Mouse (Mus musculus) neutrophil, adult 5-6 weeks (primary cell): ENCODE results near the gene Itih4. TPM values are rescaled to one million over a fixed set of nuclear protein-coding genes. Genes with fewer than 3 reads are reported as not detected.

ENCODE experiments used
- ATAC-seq: fragments of 151-379, 151-347 bp; 2 replicates; pipeline ENCODE4 v1.8.0; 2017; ENCODE audit warnings: mild to moderate bottlenecking, moderate TSS enrichment; ENCODE audit not compliant: insufficient number of reproducible peaks, poor library complexity, low FRiP score, severe bottlenecking; ENCODE audit errors: extremely low read depth
- total RNA-seq: library from RNA; stranded (forward); fragments of 200-1000 nt; gene quantifications from 2 replicates; pipeline ENCODE4 v1.2.3, GENCODE M21; 2017

The Itih4 gene
- total RNA-seq, 1 experiment from 2014 or later: not detected

- ATAC-seq: no peak
Observed at GRCm38 (mm10) chr14:30876451-30876850, 9.8 kb upstream of the Itih4 start.

- ATAC-seq: no peak
Observed at GRCm38 (mm10) chr14:30877827-30878226, 8.4 kb upstream of the Itih4 start.

DNA sequence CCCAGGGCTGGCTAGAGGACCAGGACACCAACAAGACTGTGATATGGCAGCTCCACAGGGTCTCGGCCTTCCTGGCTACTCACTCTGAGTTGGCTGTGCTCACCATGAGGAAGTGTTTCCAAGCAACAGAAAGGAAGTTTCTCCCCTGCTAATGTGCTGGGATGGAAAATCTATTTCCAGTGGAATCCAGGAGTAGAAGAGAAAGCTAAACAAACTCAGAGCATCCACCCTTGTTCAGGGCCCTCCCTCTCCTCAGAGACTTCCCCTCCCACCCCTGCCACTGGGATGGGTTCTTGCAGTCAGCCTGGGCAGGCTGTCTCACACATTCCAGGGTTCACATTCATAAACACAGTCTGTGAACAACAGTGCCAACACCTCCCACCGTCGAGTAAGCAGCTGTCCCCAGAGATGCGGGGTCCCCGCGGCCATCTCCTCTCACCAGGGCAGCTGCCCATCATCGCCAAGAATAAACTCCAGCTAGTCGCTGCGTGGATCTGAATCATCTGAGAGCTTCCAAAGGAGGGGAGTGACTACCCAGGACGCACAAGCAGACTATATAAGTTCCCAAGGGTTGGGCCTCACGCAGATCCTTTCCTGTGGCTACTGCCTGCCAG lies 7.2 kb upstream of the Itih4 start, which contains the start of gene Mustn1:
TSS of gene Mustn1 (plus strand) at position 243 of the 614 bp plus-strand sequence.
- no peak for ATAC-seq

DNA sequence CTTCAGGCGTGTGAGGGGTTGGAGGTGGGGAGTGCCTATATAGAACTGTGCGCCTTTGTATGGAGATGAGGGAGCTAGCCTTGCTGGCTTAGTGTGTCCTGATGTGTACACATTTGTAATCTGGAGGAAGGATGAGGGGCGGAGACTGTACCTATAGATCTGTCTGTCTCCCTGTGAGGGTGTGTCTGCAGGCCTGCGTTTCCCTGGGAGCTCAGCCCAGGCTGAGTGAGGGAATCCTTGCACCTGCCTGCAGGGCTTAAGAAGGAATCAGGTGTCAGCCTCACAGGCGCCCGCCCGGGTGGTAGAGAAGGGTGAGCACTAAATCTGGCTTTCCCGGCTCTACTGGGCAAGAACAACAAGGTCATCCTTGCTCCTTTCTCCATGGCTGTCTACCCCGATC lies 6.5 kb upstream of the Itih4 start:
- no peak for ATAC-seq

DNA sequence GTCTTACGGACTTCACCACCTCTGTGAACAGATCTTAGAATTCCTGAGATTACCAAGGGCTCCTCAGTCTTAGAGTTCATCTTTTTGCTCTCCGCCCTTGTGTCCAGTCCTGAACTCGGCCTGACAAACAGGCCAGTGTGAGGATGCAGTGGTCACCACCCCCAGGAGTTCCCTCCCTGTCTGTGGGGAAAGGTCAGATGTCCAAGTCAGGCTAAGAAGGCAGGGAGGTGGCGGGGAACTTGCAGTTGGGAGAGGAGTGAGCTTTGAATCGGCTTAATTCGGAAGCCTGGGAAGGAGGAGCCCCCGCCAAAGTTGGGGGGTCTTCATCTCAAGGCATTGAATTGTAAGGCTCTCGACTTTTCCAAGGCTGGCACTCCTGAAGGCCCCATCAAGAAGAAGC lies 6.0 kb upstream of the Itih4 start:
- no peak for ATAC-seq

DNA sequence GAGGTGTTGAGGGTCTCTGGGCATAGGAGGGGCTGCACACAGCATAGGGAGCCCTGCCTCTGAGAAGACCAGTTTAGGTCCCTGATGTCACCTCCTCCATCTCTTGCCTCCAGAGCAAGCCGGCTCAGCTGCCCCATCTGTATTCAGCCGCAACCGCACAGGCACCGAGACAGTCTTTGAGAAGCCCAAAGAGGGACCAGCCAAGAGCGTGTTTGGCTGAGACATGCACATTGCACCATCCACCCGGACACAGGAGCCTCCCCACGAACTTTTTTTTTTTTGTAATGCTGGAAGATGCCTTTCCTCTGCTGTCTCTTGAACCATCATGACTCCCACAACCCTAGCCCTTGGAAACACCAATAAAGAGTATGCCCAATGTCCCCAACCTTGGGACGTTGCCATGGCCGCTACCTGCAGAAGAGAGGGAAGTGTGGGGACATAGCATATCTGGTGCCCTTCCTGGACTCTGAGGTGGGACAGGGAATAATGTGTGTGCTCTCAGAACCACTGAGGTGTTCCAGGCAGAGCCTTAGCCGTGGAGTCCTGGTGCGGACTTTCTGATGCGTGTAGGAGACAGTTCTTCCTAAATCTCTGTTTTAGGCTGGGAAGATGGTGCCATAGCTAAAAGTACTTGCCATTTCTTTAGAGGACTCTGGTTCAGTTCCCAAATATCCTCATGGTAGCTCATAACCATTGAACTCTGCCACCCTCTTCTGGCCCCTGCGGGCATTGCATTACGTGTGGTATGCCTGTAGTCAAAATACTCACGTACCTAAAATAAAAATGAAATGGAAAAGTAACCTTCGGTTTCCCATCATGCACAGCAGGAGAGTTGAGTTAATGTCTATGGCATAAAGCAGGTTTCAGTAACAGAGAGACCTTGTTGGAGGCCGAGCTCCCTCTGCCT lies 5.2 kb upstream of the Itih4 start:
- ATAC-seq: no peak

GRCm38 (mm10) chr14:30881718-30882108 lies 4.6 kb upstream of the Itih4 start:
- ATAC-seq: no peak

DNA sequence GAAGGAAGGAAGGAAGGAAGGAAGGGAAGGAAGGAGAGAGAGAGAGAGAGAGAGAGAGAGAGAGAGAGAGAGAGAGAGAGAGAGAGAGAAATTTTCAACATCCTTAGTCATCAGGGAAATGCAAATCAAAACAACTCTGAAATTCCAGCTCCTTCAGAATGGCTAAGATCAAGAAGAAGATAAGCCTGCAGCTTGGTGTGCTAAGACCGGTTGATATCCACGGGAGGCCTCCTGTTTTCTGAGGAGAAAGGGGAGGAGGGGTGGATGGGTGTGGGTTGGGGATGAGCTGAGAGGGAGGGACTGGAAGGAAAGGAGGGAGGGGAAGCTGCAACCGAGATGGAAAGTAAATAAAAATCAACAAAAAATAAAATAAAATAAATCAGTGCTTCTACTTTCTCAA lies 978 bp upstream of the Itih4 start:
- ATAC-seq: no peak

- no peak for ATAC-seq
Observed at GRCm38 (mm10) chr14:30888271-30888732, 2.0 kb downstream of the Itih4 start.

DNA sequence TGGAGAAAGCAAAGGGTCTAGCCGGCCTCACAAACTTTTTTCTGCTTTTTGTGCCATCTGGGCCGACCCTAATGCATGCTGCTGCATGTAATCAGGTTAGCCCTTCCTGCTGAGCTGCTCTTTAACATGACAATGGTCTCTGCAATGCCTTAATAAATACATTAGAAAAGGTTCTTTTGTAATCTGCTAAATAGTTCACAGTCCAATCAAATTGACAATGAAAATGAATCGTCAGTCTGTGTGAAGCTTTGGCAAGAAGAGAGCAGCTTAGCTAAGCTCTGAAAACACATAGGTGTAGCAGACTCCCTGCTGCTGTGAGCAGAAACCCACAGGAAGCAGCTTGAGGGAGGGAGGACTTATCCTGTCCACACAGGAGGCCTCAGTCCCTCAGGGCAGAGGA lies 13.7 kb downstream of the Itih4 start:
- no peak for ATAC-seq

- no peak for ATAC-seq
Observed at GRCm38 (mm10) chr14:30902628-30903027, 16.4 kb downstream of the Itih4 start.

- no peak for ATAC-seq
Observed at GRCm38 (mm10) chr14:30903036-30903435, 16.8 kb downstream of the Itih4 start.

DNA sequence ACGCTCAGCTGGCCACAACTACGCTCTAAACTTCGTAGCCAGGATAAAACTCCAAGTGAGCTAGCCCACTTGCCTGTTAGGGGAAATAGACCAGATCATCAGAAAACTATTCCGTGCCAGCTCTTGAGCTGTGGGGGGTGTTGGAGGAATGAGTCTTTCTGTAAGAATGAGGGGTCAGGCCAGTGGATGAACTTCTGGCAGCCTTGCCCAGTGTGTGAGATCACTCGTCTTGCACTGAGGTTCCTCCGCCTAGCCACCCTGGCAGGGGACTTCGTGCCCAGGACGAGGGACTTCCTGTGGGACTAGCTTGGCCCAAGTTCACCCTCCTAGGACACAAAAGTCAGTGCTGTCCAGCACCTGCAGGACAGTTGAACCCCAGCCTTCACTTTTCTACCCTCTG lies 18.0 kb downstream of the Itih4 start:
- ATAC-seq: no peak

DNA sequence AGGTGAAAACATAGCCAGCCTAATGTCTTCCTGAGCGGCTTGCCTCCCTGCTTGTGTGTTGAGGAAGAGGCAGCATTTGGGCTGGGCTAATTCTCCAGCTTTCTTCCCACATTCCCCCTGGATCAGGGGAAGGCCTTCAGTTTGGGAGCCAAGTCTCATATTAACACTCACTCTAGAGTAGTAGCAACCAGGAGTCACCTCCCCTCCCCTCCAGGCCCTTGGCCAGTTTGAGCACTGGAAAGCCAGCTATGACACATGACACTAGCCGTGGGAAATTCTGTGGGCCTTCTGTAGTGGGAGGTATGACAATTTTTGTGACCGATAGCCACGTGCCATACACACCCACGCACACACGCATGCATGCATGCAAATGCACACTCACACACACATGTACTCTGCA lies 19.7 kb downstream of the Itih4 start:
- ATAC-seq: no peak

GRCm38 (mm10) chr14:30907814-30908265 lies 21.6 kb downstream of the Itih4 start:
- peak; percentile 78 for ATAC-seq

GRCm38 (mm10) chr14:30911141-30911540 lies 24.9 kb downstream of the Itih4 start:
- no peak for ATAC-seq

- no peak for ATAC-seq
Observed at GRCm38 (mm10) chr14:30912641-30913040, 26.4 kb downstream of the Itih4 start.

DNA sequence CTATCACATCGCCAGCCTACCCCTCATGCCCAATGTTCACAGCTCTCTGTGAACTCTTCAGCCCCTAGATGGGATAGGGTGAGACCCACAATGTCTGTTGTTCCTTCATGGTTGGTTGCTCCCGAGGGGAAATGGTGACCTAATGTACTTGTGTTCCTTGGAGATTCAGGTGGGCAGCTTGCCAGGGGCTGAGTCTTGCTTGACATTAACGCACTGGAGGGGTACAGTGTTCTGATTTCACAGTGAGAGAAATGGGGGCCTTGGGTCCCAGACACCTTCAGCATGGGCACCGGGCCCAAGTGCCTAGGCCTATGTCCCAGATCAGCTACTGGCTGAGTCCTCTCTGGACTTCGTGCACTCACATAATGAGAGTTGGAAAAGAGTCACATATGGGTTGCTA lies 27.1 kb downstream of the Itih4 start:
- ATAC-seq: no peak

- ATAC-seq: no peak
Observed at GRCm38 (mm10) chr14:30916516-30916915, 30.2 kb downstream of the Itih4 start.

DNA sequence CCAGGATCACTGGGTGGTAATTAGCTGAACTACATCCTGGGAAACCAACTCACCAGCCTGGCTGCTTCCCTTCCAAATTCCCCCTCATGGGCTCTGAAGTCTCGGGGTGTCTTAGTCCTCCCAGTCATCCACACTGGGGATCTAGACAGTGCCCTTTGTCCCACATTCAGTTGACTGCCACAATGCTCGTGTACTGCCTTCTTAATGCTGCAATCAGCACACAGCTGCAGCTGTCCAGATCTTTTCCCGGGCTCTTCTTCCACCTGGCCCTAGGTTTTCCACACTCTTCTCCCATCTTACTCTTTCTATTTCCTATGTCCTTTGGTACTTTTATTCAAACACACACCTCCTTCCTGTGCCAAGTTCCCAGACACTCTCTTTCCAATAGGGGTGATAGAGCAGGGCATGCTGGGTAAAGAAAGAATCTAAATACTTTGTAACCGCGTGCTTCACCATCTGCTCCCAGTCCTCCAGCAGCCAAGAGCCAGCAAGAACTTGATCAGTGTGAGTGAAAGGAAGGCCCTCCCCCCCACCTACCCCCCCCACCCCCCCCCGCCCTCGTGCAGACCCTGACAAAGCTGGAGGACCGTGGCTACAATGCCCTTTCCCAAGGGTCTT lies 35.9 kb downstream of the Itih4 start:
- no peak for ATAC-seq
